Mouse (Mus musculus): ENCODE results near the gene Abca7. TPM values are rescaled to one million over a fixed set of nuclear protein-coding genes. Genes with fewer than 3 reads are reported as not detected.

Gene Abca7
- 42.6 TPM for polyA plus RNA-seq (2017; shearing (Covaris generic))

DNA sequence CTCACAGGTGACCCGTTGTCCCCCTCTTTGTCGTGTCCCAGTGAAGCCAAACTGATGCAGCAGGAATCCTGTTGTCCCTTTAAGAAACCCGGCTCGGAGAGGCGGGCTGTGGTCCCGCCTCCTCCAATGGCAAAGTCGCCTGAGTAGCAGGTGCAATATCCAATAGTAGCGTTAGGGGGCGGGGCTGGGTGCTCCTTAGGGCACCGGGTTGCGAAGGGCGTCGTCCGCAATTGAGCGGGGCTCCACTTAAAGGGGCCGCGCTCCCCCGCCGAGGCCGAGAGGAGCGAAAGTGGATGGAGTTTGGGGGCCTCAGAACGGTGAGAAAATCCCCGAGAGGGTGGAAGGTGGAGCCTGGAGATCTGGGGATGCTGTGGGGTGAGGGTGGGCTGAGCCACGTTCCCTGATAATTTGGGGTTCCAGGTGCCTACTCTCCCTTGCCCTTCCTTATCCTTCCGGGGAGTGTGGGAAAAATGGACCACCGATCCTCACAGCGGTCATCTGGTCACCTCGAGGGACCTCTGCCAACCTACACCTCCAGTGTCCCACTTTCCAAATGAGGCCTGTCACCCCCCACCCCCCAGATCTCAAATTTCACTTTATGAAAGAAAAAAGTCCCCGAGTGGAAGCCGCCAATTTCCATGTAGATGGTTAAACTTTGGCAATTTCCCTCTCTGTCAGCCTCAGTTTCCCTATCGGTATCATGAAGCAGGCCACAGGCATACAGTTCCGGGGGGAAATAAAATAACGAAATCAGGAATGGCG is at the start of gene Abca7:
Abca7 (plus strand) TSS at position 223 of the 762 bp plus-strand sequence.

DNA sequence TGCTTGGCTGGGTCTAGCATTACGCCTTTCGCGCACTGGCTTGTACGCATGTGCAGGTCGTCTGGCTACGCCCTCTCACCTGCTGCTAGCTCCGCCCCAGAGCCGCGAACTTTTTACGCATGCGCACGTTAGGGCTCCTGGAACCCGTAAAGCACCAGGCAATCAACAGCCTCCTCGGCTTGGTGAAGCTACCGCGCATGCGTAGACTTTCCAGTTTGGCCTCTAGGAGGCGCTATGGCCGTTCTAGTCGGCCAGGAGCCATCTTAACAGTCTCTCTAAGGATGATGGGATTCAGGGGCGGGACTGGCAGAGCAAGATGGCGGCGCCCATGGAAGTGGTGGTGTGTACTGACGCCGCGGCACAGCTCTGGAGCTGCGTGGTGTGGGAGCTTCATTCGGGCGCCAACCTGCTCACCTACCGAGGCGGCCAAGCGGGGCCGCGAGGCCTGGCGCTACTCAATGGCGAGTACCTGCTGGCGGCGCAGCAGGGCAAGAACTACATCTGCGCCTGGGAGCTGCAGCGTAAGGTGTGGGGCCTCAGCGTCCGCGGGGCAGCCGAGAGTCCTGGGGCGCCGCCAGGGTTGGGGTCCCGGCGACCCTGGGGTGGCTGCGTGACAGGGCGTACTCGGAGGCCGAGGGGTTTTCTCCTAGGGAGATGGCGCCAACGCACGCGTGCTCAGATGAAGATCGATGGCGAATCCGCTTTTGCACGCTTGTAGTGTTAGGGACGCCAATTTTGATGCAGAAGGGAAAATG is 36.3 kb upstream of the Abca7 start, which contains the start of gene Wdr18:
Wdr18 (plus strand) TSS at position 306 of the 755 bp plus-strand sequence.

DNA sequence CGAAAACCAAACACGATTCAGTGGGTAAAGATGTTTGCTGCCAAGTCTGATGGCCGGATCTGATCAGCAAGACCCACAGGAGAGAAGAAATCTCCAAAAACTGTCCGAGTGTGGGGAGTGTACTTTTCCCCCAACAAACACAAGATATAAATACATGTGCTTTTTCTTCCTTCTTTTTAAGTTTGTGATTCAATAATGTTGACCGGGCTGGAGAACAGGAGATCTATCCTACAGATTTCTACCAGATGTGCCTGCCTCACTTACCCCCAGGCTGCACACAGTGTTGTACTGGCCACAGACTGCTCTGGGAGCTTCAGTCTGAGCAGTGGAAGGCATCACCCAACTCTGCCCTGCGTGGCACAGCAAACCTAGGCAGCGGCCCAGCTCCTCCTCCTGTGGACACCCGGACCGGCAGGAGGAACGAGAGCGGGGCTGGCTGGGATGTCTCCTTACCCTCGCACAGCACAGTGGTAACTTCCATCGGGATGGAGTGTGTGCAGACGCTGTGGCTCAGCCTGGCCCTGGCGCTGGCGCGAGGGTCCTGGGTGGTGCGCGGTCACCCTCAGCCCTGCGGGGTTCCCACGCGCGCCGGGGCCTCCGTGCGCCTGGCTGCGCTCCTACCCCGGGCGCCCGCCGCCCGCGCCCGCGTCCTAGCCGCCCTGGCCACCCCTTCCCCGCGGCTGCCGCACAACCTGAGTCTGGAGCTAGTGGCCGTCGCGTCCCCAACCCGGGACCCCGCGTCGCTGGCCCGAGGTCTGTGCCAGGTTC is 25.7 kb upstream of the Abca7 start, which contains the start of gene Grin3b:
Grin3b (plus strand) TSS at position 301 of the 768 bp plus-strand sequence.

DNA sequence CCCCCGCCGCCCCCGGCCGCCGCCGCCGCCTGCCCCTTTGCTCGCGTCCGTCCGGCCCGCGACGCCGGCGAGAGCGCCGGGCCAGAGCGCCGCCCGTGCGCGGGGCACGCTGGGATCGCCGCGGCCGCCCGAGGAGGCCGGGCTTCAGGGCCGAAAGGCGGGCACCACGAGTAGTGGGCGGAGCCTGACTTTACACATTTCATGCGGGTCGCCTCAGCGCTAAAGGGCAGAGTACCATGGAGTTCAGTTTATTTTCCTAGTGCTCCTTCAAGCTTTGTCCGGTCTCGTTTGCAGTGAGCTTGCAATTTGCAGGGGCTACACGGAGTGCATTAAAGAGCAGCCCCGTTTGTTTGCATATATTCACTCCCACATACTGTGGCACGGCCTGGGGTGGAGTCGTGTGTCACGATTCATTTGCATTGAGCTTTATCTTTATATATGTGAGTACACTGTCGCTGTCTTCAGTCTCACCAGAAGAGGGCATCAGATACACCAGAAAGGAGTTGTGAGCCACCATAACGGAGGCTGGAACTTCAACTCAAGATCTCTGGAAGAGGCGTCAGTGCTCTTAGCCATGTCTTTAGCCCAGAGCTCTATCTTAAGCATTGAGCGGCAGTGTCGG is 12.0 kb upstream of the Abca7 start, which contains the start of gene Tmem259:
Tmem259 (minus strand) TSS at position 136 of the 622 bp plus-strand sequence.

DNA sequence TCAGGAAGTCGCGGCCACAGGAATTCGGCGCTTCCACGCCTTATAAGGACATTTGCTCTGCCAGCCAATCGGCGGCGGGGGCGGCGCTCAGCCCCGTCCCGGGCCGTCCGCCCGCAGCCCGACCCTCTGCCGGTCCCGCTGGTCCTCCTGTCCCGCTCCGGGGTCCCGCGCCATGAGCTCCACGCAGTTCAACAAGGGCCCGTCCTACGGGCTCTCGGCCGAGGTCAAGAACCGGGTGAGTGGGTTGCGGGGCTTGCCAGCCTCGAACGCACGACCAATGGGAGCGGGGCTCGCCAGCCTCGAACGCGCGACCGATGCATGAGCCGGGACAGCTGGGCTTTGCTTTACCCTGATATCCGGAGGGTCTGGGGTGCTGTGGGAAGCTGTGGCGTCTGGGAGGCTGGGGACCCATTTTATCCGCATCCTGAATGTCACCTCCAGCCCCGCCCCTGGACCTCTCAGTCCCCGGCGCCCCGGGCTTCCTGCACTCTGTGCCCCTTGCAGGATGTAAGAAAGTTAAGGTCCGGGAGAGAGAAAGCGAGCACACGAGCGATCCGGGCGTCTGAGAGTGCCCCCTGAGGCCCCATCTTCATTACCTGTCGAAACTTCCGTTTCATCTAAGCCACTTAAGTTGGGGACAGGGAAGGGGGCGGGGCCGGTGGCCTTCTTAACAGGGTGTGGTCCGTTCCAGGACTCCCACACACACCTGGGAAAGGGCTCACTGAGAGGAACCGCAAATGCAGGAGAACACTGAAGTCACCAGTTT is 7.6 kb upstream of the Abca7 start, which contains the start of gene Cnn2:
Cnn2 (plus strand) TSS at position 79 of the 766 bp plus-strand sequence.

GRCm38 (mm10) chr10:80016511-80016910 is 20.2 kb downstream of the Abca7 start, which contains the start of gene Arhgap45:
Gene Arhgap45 (plus strand): TSS chr10:80016653.

DNA sequence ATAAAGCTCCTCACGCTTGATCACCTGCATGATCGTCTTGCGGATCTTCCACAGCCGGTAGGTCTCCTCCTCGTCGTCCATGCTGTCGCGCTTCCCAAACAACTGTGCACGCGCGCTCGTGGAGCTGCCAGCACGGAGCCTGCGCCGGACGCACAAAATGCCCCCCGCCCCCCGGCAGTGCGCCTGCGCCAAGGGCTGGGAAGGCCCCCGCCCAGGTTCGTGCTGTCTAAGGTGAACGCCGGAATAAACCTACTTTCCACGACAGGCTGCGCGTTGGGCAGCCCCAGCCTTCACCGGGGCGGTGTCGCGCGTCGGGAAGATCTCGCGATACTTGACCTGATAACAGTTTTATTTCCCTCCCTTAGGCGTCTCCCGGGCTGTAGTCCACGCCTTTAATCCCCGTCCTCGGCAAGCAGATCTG is 43.3 kb downstream of the Abca7 start, which contains the start of gene Polr2e:
Polr2e (minus strand) TSS at position 237 of the 421 bp plus-strand sequence.

DNA sequence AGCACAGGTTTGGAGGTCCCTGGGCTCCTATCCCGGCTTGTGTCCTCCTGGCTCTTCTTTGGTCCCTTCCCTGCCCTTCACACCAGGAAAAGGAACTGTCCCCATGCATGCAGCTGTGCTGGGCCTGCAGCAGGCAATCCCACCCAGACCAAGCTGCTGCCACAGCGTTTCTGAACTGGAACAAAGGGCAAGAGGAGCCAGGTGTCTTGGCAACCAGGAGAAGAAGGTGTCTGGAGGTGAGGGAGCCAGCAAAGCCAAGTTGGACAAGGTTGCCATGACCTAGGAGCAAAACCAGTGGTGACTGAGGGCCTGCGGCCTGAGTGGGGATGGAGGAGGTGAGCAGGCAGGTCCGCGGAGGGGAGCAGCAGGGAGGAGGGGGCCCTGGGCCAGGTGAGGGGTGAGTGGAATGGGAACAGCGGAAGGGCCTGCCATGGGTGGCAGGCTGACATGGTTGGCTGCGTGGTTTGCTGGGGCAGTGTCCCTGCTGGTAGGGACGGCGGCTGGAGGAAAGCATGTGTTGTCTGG is 50.8 kb downstream of the Abca7 start, which contains the start of gene Gpx4:
Gpx4 (plus strand) TSS at position 126 of the 525 bp plus-strand sequence.

Other genes starting within 250 kb of the Abca7 start
- 31.9 TPM for gene Polrmt, start 249.9 kb upstream of the Abca7 start, polyA plus RNA-seq (2017; shearing (Covaris generic))
- gene Fgf22, start 241.4 kb upstream of the Abca7 start, polyA plus RNA-seq (2017; shearing (Covaris generic)): not detected
- gene Rnf126, start 229.5 kb upstream of the Abca7 start, polyA plus RNA-seq (2017; shearing (Covaris generic)): 41.8 TPM
- gene Fstl3, start 219.2 kb upstream of the Abca7 start, polyA plus RNA-seq (2017; shearing (Covaris generic)): not detected
- gene Prss57, start 205.5 kb upstream of the Abca7 start, polyA plus RNA-seq (2017; shearing (Covaris generic)): 0.17 TPM
- 4.5 TPM for gene Palm, start 202.9 kb upstream of the Abca7 start, polyA plus RNA-seq (2017; shearing (Covaris generic))
- 0.44 TPM for gene Misp, start 175.5 kb upstream of the Abca7 start, polyA plus RNA-seq (2017; shearing (Covaris generic))
- gene Ptbp1, start 142.1 kb upstream of the Abca7 start, polyA plus RNA-seq (2017; shearing (Covaris generic)): 478 TPM
- not detected for gene Prtn3, start 122.0 kb upstream of the Abca7 start, polyA plus RNA-seq (2017; shearing (Covaris generic))
- 6.8 TPM for gene Plppr3, start 121.9 kb upstream of the Abca7 start, polyA plus RNA-seq (2017; shearing (Covaris generic))
- gene Elane, start 110.2 kb upstream of the Abca7 start, polyA plus RNA-seq (2017; shearing (Covaris generic)): not detected
- not detected for gene Cfd, start 105.6 kb upstream of the Abca7 start, polyA plus RNA-seq (2017; shearing (Covaris generic))
- gene Med16, start 87.6 kb upstream of the Abca7 start, polyA plus RNA-seq (2017; shearing (Covaris generic)): 27.3 TPM
- 19.6 TPM for gene Gm26602, start 85.6 kb upstream of the Abca7 start, polyA plus RNA-seq (2017; shearing (Covaris generic))
- gene Kiss1r, start 79.5 kb upstream of the Abca7 start, polyA plus RNA-seq (2017; shearing (Covaris generic)): 0.26 TPM
- gene R3hdm4, start 75.3 kb upstream of the Abca7 start, polyA plus RNA-seq (2017; shearing (Covaris generic)): 117 TPM
- gene Arid3a, start 69.5 kb upstream of the Abca7 start, polyA plus RNA-seq (2017; shearing (Covaris generic)): 9.7 TPM
- gene Wdr18, start 36.3 kb upstream of the Abca7 start, polyA plus RNA-seq (2017; shearing (Covaris generic)): 74.2 TPM
- gene Grin3b, start 25.8 kb upstream of the Abca7 start, polyA plus RNA-seq (2017; shearing (Covaris generic)): 0.49 TPM
- 26.7 TPM for gene Tmem259, start 12.2 kb upstream of the Abca7 start, polyA plus RNA-seq (2017; shearing (Covaris generic))
- gene Cnn2, start 7.9 kb upstream of the Abca7 start, polyA plus RNA-seq (2017; shearing (Covaris generic)): 580 TPM
- 732 TPM for gene Arhgap45, start 20.2 kb downstream of the Abca7 start, polyA plus RNA-seq (2017; shearing (Covaris generic))
- gene Polr2e, start 43.3 kb downstream of the Abca7 start, polyA plus RNA-seq (2017; shearing (Covaris generic)): 104 TPM
- 296 TPM for gene Gpx4, start 50.7 kb downstream of the Abca7 start, polyA plus RNA-seq (2017; shearing (Covaris generic))
- gene Sbno2, start 109.1 kb downstream of the Abca7 start, polyA plus RNA-seq (2017; shearing (Covaris generic)): 60.3 TPM
- gene Stk11, start 119.3 kb downstream of the Abca7 start, polyA plus RNA-seq (2017; shearing (Covaris generic)): 31.4 TPM
- gene Atp5d, start 142.1 kb downstream of the Abca7 start, polyA plus RNA-seq (2017; shearing (Covaris generic)): 367 TPM
- gene Cbarp, start 144.3 kb downstream of the Abca7 start, polyA plus RNA-seq (2017; shearing (Covaris generic)): 5.3 TPM
- 4.4 TPM for gene Midn, start 151.8 kb downstream of the Abca7 start, polyA plus RNA-seq (2017; shearing (Covaris generic))
- gene Cirbp, start 169.5 kb downstream of the Abca7 start, polyA plus RNA-seq (2017; shearing (Covaris generic)): 232 TPM
- 18.9 TPM for gene 1600002K03Rik, start 176.4 kb downstream of the Abca7 start, polyA plus RNA-seq (2017; shearing (Covaris generic))
- 0.41 TPM for gene Efna2, start 183.0 kb downstream of the Abca7 start, polyA plus RNA-seq (2017; shearing (Covaris generic))
- 66.2 TPM for gene Mum1, start 229.9 kb downstream of the Abca7 start, polyA plus RNA-seq (2017; shearing (Covaris generic))

Measured in effector memory CD4-positive, alpha-beta T cell, adult 7 months (primary cell).